Mouse (Mus musculus) liver, embryonic 14.5 days (tissue): Measurements from ENCODE around the gene Olfr514. TPM values are rescaled to one million over a fixed set of nuclear protein-coding genes. Genes with fewer than 3 reads are reported as not detected.
A peak's percentile ranks its signal among the peaks of the same experiment; 100 is the strongest.
"Not testable (repeated sequence)": the region's sequence is repeated elsewhere in the genome, so short reads cannot be mapped to it uniquely, and the experiment has no call there.

Experiments used
- ATAC-seq: fragments of 200-750 bp; cut with Nextera tagmentation; 2 replicates; pipeline ENCODE4 v1.8.0; 2017; ENCODE audit warnings: moderate number of reproducible peaks, mild to moderate bottlenecking, moderate library complexity; ENCODE audit not compliant: insufficient read depth
- DNase-seq, 3 experiments: peaks; one replicate each; pipeline ENCODE4 v3.0.0-alpha.2; 2012 to 2013; ENCODE audit warnings: low read depth in 3 of 3, low spot score in 3 of 3
- H3K27ac ChIP-seq: fragments of 300-500 bp; sonication (generic); 2 replicates; pipeline ENCODE4 v1.5.1; 2014; ENCODE audit warnings: moderate library complexity, mild to moderate bottlenecking, control low read depth, inconsistent platforms
- H3K27me3 ChIP-seq: fragments of 300-500 bp; sonication (generic); 2 replicates; pipeline ENCODE4 v1.6.1; 2014; ENCODE audit warnings: mild to moderate bottlenecking, low read length, moderate library complexity; ENCODE audit not compliant: control insufficient read depth, insufficient read depth
- H3K36me3 ChIP-seq: fragments of 300-500 bp; sonication (generic); replicated peaks from 2 replicates; pipeline ENCODE4 v1.6.1; 2014; ENCODE audit warnings: low read depth; ENCODE audit not compliant: control insufficient read depth, insufficient read depth
- H3K4me1 ChIP-seq, 2 experiments: fragments of 200-500 bp in 1 of 2; fragments of 300-500 bp in 1 of 2; sonication (generic) in 1 of 2; replicated peaks; 2 replicates each; pipeline ENCODE4 v1.6.1; 2012 to 2014; ENCODE audit warnings: antibody characterized with exemption in 1 of 2, inconsistent platforms in 1 of 2, low read length in 1 of 2; ENCODE audit not compliant: control insufficient read depth in 2 of 2, insufficient read depth in 2 of 2
- H3K4me2 ChIP-seq: fragments of 300-500 bp; sonication (generic); 2 replicates; pipeline ENCODE4 v1.6.1; 2014; ENCODE audit warnings: low read depth, mild to moderate bottlenecking, control low read depth, moderate library complexity
- H3K4me3 ChIP-seq, 2 experiments: fragments of 200-500 bp in 1 of 2; fragments of 300-500 bp in 1 of 2; sonication (generic) in 1 of 2; 2 replicates each; pipeline ENCODE4 v1.5.1; 2012 to 2014; ENCODE audit warnings: low read depth in 2 of 2, low read length in 2 of 2, mild to moderate bottlenecking in 2 of 2, control low read depth in 1 of 2, inconsistent platforms in 1 of 2, moderate library complexity in 1 of 2; ENCODE audit not compliant: insufficient read depth in 1 of 2
- H3K9ac ChIP-seq: fragments of 300-500 bp; sonication (generic); replicated peaks from 2 replicates; pipeline ENCODE4 v1.6.1; 2014; ENCODE audit warnings: mild to moderate bottlenecking, control low read depth, moderate library complexity
- H3K9me3 ChIP-seq: fragments of 300-500 bp; sonication (generic); 2 replicates; pipeline ENCODE4 v1.6.1; 2016; ENCODE audit warnings: low read length, mixed read lengths; ENCODE audit not compliant: control insufficient read depth
- CTCF ChIP-seq: IDR thresholded peaks from 2 replicates; pipeline ENCODE4 v1.5.1; 2016; ENCODE audit warnings: antibody characterized with exemption, low read depth, control low read depth
- EP300 ChIP-seq: IDR thresholded peaks from 2 replicates; pipeline ENCODE4 v1.6.1; 2016; ENCODE audit warnings: antibody characterized with exemption, low read depth
- WGBS: fragments of 180-500 bp; shearing (Covaris S2); extraction: QIAGEN DNeasy Blood & Tissue Kit; methylation state at CpG from one replicate; pipeline ENCODE4 v1.1.7; 2014; ENCODE audit not compliant: insufficient replicate concordance; 5-methylcytosine and 5-hydroxymethylcytosine counted together
- polyA plus RNA-seq, 2 experiments: library from polyadenylated mRNA; depleted of rRNA in 1 of 2; stranded (reverse) in 1 of 2; unstranded in 1 of 2; fragments of >200 nt; fragmentation: Nextera tagmentation in 1 of 2; extraction: Ambion mirVana in 1 of 2; gene quantifications; 2 replicates each; pipeline versions ENCODE4 v1.2.1 to v1.2.3; 2012 to 2014

The Olfr514 gene
- polyA plus RNA-seq (2012; rRNA removed) (not detected in 2 replicates), polyA plus RNA-seq (2014; fragmentation: Nextera tagmentation; extraction: Ambion mirVana) (not detected in 2 replicates)

DNA sequence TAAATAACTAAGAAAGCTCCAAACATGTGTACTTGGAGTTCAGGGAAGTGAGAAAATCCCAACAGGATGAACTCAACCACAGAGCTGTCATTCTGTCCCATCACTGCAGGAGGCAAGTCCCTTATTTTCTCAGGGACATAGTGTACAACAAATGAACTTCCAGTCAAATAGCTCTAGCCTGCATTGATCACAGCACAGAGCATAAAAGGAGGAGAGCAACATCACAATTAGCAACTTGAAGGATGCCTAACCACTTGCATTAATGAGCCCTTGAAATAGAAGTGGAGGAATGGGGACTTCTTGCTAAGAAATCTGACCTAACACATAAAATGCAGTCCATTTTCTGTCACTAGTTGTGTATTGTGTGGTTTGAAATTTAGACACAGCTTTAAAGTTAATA lies at the start of gene Olfr514:
Gene Olfr514, minus strand, starts transcription at position 101 of the 400 bp plus-strand sequence.
- no peak within 1 kb of the TSS for H3K9ac ChIP-seq
- no peak within 1 kb of the TSS for H3K4me2 ChIP-seq
- DNase-seq (no peak), ATAC-seq (no peak)
- H3K27ac ChIP-seq: no peak within 1 kb of the TSS
- H3K27me3 ChIP-seq: no peaks in the 10 kb centered on the region
- TF ChIP-seq EP300 (no peak), CTCF (no peak)
- H3K4me1 ChIP-seq: no peaks in the 10 kb centered on the region
- H3K9me3 ChIP-seq: no peaks in the 10 kb centered on the region
- no peaks in the 10 kb centered on the region for H3K36me3 ChIP-seq
- no peak within 1 kb of the TSS for H3K4me3 ChIP-seq

DNA sequence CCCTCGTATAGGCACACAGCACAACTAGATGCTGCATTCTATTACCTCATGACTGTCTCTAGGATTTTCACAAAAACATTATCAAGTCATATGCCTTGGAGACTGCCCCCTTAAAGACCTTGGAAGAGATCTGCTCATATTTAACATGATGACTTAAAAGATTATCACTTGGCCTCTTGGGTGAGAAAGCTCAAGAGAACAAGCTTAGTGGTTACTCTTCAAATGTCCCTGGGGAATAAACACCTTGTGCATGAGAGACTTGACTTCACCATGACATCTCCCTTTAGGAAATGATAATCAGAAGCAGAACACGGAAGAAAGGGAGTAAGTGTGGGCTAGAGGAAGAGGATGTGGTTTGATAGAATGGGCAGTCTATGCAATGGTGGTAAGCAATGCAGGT lies 46.5 kb upstream of the Olfr514 start, which contains the start of gene Olfr517:
Gene Olfr517, minus strand, starts transcription at position 101 of the 400 bp plus-strand sequence.
- Histone ChIP-seq H3K27me3 (no peaks in the 10 kb centered on the region), H3K4me1 (no peaks in the 10 kb centered on the region), H3K27ac (no peak within 1 kb of the TSS), H3K9ac (no peak within 1 kb of the TSS), H3K4me2 (no peak within 1 kb of the TSS), H3K9me3 (no peaks in the 10 kb centered on the region), H3K4me3 (no peak within 1 kb of the TSS), H3K36me3 (no peaks in the 10 kb centered on the region)
- 34% methylated on average over 2 of the region's 2 CpGs for WGBS
- no peak for DNase-seq
- no peak for TF ChIP-seq CTCF
- ATAC-seq: no peak

DNA sequence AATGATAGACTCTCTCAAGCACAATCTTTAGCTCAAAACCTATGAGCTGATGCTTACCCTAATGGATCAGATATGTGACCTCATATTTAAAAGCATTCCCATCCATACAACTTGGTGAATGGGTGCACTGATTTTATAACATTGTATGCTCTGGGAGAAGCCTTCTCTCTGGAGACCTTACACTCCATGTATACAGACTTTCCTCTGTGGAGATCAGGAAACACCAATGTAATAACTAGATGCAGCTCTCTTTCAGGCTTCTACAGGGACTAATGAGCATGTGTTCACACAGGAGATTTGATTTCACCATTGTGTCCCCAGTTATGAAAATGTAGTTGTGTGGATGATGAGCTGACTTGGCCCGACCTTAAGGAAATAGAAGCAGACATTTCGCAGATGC lies 24.6 kb upstream of the Olfr514 start, which contains the start of gene Olfr516:
Gene Olfr516, minus strand, starts transcription at position 101 of the 400 bp plus-strand sequence.
- no peaks in the 10 kb centered on the region for H3K4me1 ChIP-seq
- H3K9ac ChIP-seq: no peak within 1 kb of the TSS
- H3K36me3 ChIP-seq: no peaks in the 10 kb centered on the region
- H3K27ac ChIP-seq: no peak within 1 kb of the TSS
- WGBS: 76% methylated on average over 2 of the region's 2 CpGs
- DNase-seq: no peak
- TF ChIP-seq CTCF (no peak), EP300 (no peak)
- no peaks in the 10 kb centered on the region for H3K27me3 ChIP-seq
- no peak within 1 kb of the TSS for H3K4me3 ChIP-seq
- H3K9me3 ChIP-seq: no peaks in the 10 kb centered on the region
- ATAC-seq: no peak
- no peak within 1 kb of the TSS for H3K4me2 ChIP-seq

DNA sequence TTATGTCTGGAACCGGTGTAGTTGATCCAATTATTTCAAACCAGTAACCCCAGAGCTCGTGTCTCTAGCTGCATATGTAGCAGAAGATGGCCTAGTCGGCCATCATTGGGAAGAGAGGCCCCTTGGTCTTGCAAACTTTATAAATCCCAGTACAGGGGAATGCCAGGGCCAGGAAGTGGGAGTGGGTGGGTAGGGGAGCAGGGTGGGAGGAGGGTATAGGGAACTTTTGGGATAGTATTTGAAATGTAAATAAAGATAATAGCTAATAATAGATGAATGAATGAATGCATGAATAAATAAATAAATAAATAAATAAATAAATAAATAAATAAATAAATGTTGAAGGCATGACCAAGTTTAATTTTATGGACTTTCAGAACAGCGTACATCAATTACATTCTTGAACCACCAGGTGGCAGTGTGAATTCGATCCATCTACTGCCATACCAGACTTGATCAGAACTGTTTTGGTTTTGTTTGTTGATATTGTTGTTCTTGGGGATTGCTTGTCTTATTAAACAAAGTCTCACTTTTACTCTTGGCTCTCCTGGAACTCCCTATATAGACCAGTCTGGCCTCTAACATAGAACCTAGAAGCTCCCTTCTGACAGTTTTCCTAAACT lies 11.1 kb downstream of the Olfr514 start:
- TF ChIP-seq CTCF: peak; percentile 43; the same call in 1 of the 2 replicates
- DNase-seq: not testable (repeated sequence)

DNA sequence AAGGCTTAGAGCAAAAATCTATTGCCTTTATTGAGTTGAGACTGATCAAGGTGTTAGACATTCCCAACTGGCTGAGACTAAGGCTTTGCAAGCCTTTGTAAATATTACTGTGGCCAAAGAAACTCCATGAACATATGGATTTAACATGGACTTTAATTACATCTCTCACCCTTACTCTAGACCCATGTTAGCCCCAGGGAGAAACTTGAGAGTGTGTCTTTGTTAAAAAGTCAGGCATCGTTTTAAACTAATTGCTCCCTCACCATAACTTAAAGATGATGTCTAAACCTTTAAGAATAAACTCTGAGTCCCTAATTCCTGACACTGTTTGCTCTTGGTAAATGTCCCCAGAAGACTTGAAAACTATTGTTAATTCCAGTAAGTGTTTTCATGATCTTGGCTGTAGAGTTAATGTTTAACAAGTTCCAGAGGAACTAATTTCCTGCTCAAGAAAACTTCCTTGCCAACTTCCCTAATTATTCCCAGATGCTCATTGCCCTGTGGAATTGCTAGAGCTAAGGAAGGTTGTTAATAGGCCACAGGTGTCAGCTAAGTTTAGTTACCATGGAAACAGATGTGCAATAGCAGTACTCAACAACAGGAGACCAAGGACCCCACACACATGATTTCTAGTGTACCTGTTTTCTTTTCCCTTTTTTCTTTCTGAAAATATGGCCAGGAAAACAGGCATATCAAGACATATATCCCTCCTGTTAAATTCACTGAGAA lies 28.4 kb downstream of the Olfr514 start:
- no peak overlapping the region for H3K4me2 ChIP-seq
- ATAC-seq (no peak), DNase-seq (no peak)
- no peak for TF ChIP-seq EP300
- no peak for TF ChIP-seq CTCF
- no peak overlapping the region for H3K4me3 ChIP-seq
- H3K9ac ChIP-seq: no peak overlapping the region
- no peaks in the 10 kb centered on the region for H3K9me3 ChIP-seq
- H3K27ac ChIP-seq: no peak overlapping the region
- no peaks in the 10 kb centered on the region for H3K4me1 ChIP-seq
- no peaks in the 10 kb centered on the region for H3K27me3 ChIP-seq
- WGBS: 49% methylated on average over 1 of the region's 1 CpGs
- H3K36me3 ChIP-seq: no peaks in the 10 kb centered on the region

More for the DNA sequence above, 11.1 kb downstream of the Olfr514 start:
- not testable (repeated sequence) for H3K4me2 ChIP-seq, H3K27me3 ChIP-seq, H3K9ac ChIP-seq, H3K36me3 ChIP-seq, ATAC-seq, H3K27ac ChIP-seq, H3K4me3 ChIP-seq, H3K4me1 ChIP-seq, H3K9me3 ChIP-seq
- WGBS: 27% methylated on average over 5 of the region's 5 CpGs

Other genes starting within 250 kb of the Olfr514 start
- not detected in 2 replicates for gene Olfr506, start 215.2 kb downstream of the Olfr514 start, polyA plus RNA-seq (2012; rRNA removed)
- gene Olfr506, start 215.2 kb downstream of the Olfr514 start, polyA plus RNA-seq (2014; fragmentation: Nextera tagmentation; extraction: Ambion mirVana): not detected in 2 replicates
- gene Olfr507, start 204.2 kb downstream of the Olfr514 start, polyA plus RNA-seq (2012; rRNA removed): not detected in 2 replicates
- not detected in 2 replicates for gene Olfr507, start 204.2 kb downstream of the Olfr514 start, polyA plus RNA-seq (2014; fragmentation: Nextera tagmentation; extraction: Ambion mirVana)
- gene Olfr508, start 196.0 kb downstream of the Olfr514 start, polyA plus RNA-seq (2012; rRNA removed): not detected in 2 replicates
- not detected in 2 replicates for gene Olfr508, start 196.0 kb downstream of the Olfr514 start, polyA plus RNA-seq (2014; fragmentation: Nextera tagmentation; extraction: Ambion mirVana)
- not detected in 2 replicates for gene Olfr509, start 174.1 kb downstream of the Olfr514 start, polyA plus RNA-seq (2012; rRNA removed)
- not detected in 2 replicates for gene Olfr509, start 174.1 kb downstream of the Olfr514 start, polyA plus RNA-seq (2014; fragmentation: Nextera tagmentation; extraction: Ambion mirVana)
- gene Olfr510, start 159.6 kb downstream of the Olfr514 start, polyA plus RNA-seq (2012; rRNA removed): not detected in 2 replicates
- gene Olfr510, start 159.6 kb downstream of the Olfr514 start, polyA plus RNA-seq (2014; fragmentation: Nextera tagmentation; extraction: Ambion mirVana): not detected in 2 replicates
- not detected in 2 replicates for gene Olfr512, start 112.7 kb downstream of the Olfr514 start, polyA plus RNA-seq (2012; rRNA removed)
- not detected in 2 replicates for gene Olfr512, start 112.7 kb downstream of the Olfr514 start, polyA plus RNA-seq (2014; fragmentation: Nextera tagmentation; extraction: Ambion mirVana)
- not detected in 2 replicates for gene Olfr513, start 75.0 kb downstream of the Olfr514 start, polyA plus RNA-seq (2012; rRNA removed)
- not detected in 2 replicates for gene Olfr513, start 75.0 kb downstream of the Olfr514 start, polyA plus RNA-seq (2014; fragmentation: Nextera tagmentation; extraction: Ambion mirVana)
- gene Olfr516, start 24.5 kb upstream of the Olfr514 start, polyA plus RNA-seq (2012; rRNA removed): not detected in 2 replicates
- gene Olfr516, start 24.5 kb upstream of the Olfr514 start, polyA plus RNA-seq (2014; fragmentation: Nextera tagmentation; extraction: Ambion mirVana): not detected in 2 replicates
- gene Olfr517, start 46.4 kb upstream of the Olfr514 start, polyA plus RNA-seq (2012; rRNA removed): not detected in 2 replicates
- not detected in 2 replicates for gene Olfr517, start 46.4 kb upstream of the Olfr514 start, polyA plus RNA-seq (2014; fragmentation: Nextera tagmentation; extraction: Ambion mirVana)
- gene Olfr518, start 59.0 kb upstream of the Olfr514 start, polyA plus RNA-seq (2012; rRNA removed): not detected in 2 replicates
- not detected in 2 replicates for gene Olfr518, start 59.0 kb upstream of the Olfr514 start, polyA plus RNA-seq (2014; fragmentation: Nextera tagmentation; extraction: Ambion mirVana)
- not detected in 2 replicates for gene Olfr519, start 68.4 kb upstream of the Olfr514 start, polyA plus RNA-seq (2012; rRNA removed)
- gene Olfr519, start 68.4 kb upstream of the Olfr514 start, polyA plus RNA-seq (2014; fragmentation: Nextera tagmentation; extraction: Ambion mirVana): not detected in 2 replicates
- 0.01 TPM in 1 of 2 replicates, not detected in the other for gene Nlrp10, start 104.2 kb upstream of the Olfr514 start, polyA plus RNA-seq (2012; rRNA removed)
- not detected in 2 replicates for gene Nlrp10, start 104.2 kb upstream of the Olfr514 start, polyA plus RNA-seq (2014; fragmentation: Nextera tagmentation; extraction: Ambion mirVana)
- 31.0 and 37.2 TPM in 2 replicates for gene Eif3f, start 108.4 kb upstream of the Olfr514 start, polyA plus RNA-seq (2012; rRNA removed)
- gene Eif3f, start 108.4 kb upstream of the Olfr514 start, polyA plus RNA-seq (2014; fragmentation: Nextera tagmentation; extraction: Ambion mirVana): 39.0 and 45.6 TPM in 2 replicates
- gene Tub, start 124.3 kb upstream of the Olfr514 start, polyA plus RNA-seq (2012; rRNA removed): 0.06 and 0.14 TPM in 2 replicates
- not detected in 2 replicates for gene Tub, start 124.3 kb upstream of the Olfr514 start, polyA plus RNA-seq (2014; fragmentation: Nextera tagmentation; extraction: Ambion mirVana)